Mouse (Mus musculus): ENCODE measurements around the gene Gm11555. TPM values are rescaled to one million over a fixed set of nuclear protein-coding genes. Genes with fewer than 3 reads are reported as not detected.

Gene Gm11555
- polyA plus RNA-seq, 1 experiment = not detected

DNA sequence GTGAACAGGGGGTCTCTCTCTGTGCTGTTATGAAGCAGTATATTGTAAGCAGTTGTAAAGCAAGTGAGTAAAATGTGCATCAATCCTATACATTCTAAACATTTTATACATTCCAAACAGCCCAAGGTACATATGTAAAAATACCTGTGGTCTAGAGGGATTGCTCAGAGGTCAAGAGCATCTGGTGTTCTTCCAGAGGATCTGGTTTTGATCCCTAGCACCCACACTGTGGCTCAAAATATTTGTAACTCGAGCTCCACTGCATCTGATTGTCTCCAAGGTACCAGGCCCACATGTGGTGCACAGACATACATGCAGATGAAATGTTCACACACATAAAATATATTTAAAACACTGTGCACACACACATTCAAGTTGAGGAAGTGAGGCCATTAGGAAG, 9.1 kb downstream of the Gm11555 start:
- Histone ChIP-seq H3K36me3 (ENCODE audit: control insufficient read depth, insufficient read depth) (no peaks in the 10 kb centered on the region), H3K4me3 (ENCODE audit: insufficient read depth, poor library complexity, severe bottlenecking) (no peak overlapping the region), H3K79me2 (ENCODE audit: control insufficient read depth, insufficient read depth) (no peaks in the 10 kb centered on the region), H3ac (ENCODE audit: control insufficient read depth, insufficient read length, low read depth) (no peak overlapping the region), H3K79me3 (ENCODE audit: low read depth) (no peaks in the 10 kb centered on the region), H3K27me3 (ENCODE audit: control insufficient read depth, insufficient read depth, insufficient read length) (no peaks in the 10 kb centered on the region)
- TF ChIP-seq MYOG (IDR thresholded peaks at IDR 0.05; ENCODE audit: control insufficient read depth, extremely low read depth, insufficient read length) = no peak
- no peak for TF ChIP-seq USF1 (IDR thresholded peaks at IDR 0.05; ENCODE audit: low read depth)
- no peak for TF ChIP-seq FOSL1 (IDR thresholded peaks at IDR 0.05; ENCODE audit: insufficient read depth, low read length, poor library complexity, severe bottlenecking)
- TF ChIP-seq CTCF (IDR thresholded peaks at IDR 0.05; ENCODE audit: control insufficient read depth, insufficient read depth, insufficient read length) = no peak
- TF ChIP-seq MAX (IDR thresholded peaks at IDR 0.05) = no peak
- TF ChIP-seq MYOD1 (IDR thresholded peaks at IDR 0.05; ENCODE audit: control insufficient read depth, insufficient read length, low read depth) = no peak
- TF ChIP-seq CEBPB (IDR thresholded peaks at IDR 0.05; ENCODE audit: low read depth) = no peak

DNA sequence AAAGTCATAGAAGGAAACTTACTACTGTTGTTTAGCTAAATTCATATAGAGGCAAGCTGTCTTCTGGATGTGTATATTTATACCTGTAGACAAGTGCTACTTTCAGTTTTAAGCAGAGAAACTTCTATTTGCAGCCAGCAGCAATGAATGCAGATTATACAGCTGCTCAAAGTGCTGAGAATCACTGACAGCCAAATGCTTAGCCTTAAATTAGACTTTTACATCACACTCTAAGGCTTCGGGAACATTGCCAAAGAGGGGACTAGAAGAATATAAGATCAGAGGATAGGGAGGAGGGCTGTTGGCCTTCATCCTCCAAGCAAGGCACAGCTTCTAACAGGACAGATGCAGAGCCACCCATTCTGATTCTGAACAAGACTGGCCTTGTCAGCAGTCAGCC, 12.9 kb downstream of the Gm11555 start:
- H3K79me3 ChIP-seq (ENCODE audit: low read depth) = no peaks in the 10 kb centered on the region
- no peak for TF ChIP-seq CTCF (IDR thresholded peaks at IDR 0.05; ENCODE audit: control insufficient read depth, insufficient read depth, insufficient read length)
- no peak for TF ChIP-seq MYOD1 (IDR thresholded peaks at IDR 0.05; ENCODE audit: control insufficient read depth, insufficient read length, low read depth)
- TF ChIP-seq MYOG (IDR thresholded peaks at IDR 0.05; ENCODE audit: control insufficient read depth, extremely low read depth, insufficient read length) = no peak
- TF ChIP-seq CEBPB (IDR thresholded peaks at IDR 0.05; ENCODE audit: low read depth) = no peak
- no peak for TF ChIP-seq USF1 (IDR thresholded peaks at IDR 0.05; ENCODE audit: low read depth)
- TF ChIP-seq FOSL1 (IDR thresholded peaks at IDR 0.05; ENCODE audit: insufficient read depth, low read length, poor library complexity, severe bottlenecking) = no peak
- TF ChIP-seq MAX (IDR thresholded peaks at IDR 0.05) = no peak
- H3K36me3 ChIP-seq (ENCODE audit: control insufficient read depth, insufficient read depth) = no peaks in the 10 kb centered on the region
- no peak overlapping the region for H3ac ChIP-seq (ENCODE audit: control insufficient read depth, insufficient read length, low read depth)
- no peaks in the 10 kb centered on the region for H3K79me2 ChIP-seq (ENCODE audit: control insufficient read depth, insufficient read depth)
- H3K27me3 ChIP-seq (ENCODE audit: control insufficient read depth, insufficient read depth, insufficient read length) = no peaks in the 10 kb centered on the region
- H3K4me3 ChIP-seq (ENCODE audit: insufficient read depth, poor library complexity, severe bottlenecking) = no peak overlapping the region

DNA sequence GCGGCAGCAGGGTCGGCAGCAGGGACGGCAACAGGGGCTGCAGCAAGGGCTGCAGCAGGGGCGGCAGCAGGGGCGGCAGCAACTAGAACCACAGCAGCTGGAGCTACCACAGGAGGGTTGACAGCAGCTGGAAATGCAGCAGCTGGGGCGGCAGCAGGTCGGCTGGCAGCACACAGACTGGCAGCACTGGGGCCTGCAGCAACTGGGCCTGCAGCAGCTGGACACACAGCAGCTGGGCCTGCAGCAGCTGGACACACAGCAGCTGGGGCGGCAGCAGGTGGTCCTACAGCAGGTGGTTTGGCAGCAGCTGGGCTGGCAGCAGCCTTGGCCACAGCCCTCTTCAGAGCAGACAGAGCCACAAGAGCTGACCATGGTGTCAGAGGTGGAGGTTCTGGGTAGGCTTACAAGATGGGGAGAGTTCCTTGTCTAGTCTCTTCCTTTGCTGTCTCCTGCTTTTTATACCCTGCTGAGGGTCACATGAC, 15.3 kb downstream of the Gm11555 start, which contains the start of gene Krtap4-2:
Gene Krtap4-2, minus strand, starts transcription at position 432 of the 482 bp plus-strand sequence.
- no peaks in the 10 kb centered on the region for H3K79me3 ChIP-seq (ENCODE audit: low read depth)
- no peaks in the 10 kb centered on the region for H3K36me3 ChIP-seq (ENCODE audit: control insufficient read depth, insufficient read depth)

DNA sequence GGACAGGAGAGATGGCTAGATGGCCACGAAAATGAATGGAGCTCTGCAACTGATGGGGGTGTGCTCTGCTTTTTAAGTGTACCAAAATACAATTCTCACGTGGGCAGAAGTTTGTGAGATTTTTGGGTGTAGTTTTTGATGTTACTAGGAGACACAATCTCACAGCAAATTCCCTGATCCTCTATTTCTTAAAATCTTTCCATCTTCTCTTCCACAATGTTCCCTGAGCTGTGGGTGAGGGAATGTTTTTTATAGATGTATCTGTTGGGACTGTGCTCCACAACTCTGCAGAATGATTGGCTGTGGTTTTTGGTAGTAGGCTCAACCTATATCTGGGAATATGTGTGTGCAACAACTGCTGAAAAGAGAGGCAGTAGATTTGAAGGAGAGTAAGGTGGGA, 16.7 kb downstream of the Gm11555 start:
- H3K79me2 ChIP-seq (ENCODE audit: control insufficient read depth, insufficient read depth) = no peaks in the 10 kb centered on the region
- no peaks in the 10 kb centered on the region for H3K36me3 ChIP-seq (ENCODE audit: control insufficient read depth, insufficient read depth)
- TF ChIP-seq USF1 (IDR thresholded peaks at IDR 0.05; ENCODE audit: low read depth) (no peak), CEBPB (IDR thresholded peaks at IDR 0.05; ENCODE audit: low read depth) (no peak), MAX (IDR thresholded peaks at IDR 0.05) (no peak), MYOG (IDR thresholded peaks at IDR 0.05; ENCODE audit: control insufficient read depth, extremely low read depth, insufficient read length) (no peak), CTCF (IDR thresholded peaks at IDR 0.05; ENCODE audit: control insufficient read depth, insufficient read depth, insufficient read length) (no peak), MYOD1 (IDR thresholded peaks at IDR 0.05; ENCODE audit: control insufficient read depth, insufficient read length, low read depth) (no peak), FOSL1 (IDR thresholded peaks at IDR 0.05; ENCODE audit: insufficient read depth, low read length, poor library complexity, severe bottlenecking) (no peak)
- H3K79me3 ChIP-seq (ENCODE audit: low read depth) = no peaks in the 10 kb centered on the region
- no peaks in the 10 kb centered on the region for H3K27me3 ChIP-seq (ENCODE audit: control insufficient read depth, insufficient read depth, insufficient read length)
- no peak overlapping the region for H3ac ChIP-seq (ENCODE audit: control insufficient read depth, insufficient read length, low read depth)
- H3K4me3 ChIP-seq (ENCODE audit: insufficient read depth, poor library complexity, severe bottlenecking) = no peak overlapping the region

More for the DNA sequence above, 15.3 kb downstream of the Gm11555 start, which contains the start of gene Krtap4-2:
- no peak within 1 kb of the TSS for H3ac ChIP-seq (ENCODE audit: control insufficient read depth, insufficient read length, low read depth)
- no peaks in the 10 kb centered on the region for H3K79me2 ChIP-seq (ENCODE audit: control insufficient read depth, insufficient read depth)
- H3K4me3 ChIP-seq (ENCODE audit: insufficient read depth, poor library complexity, severe bottlenecking) = no peak within 1 kb of the TSS
- H3K27me3 ChIP-seq (ENCODE audit: control insufficient read depth, insufficient read depth, insufficient read length) = no peaks in the 10 kb centered on the region
- TF ChIP-seq FOSL1 (IDR thresholded peaks at IDR 0.05; ENCODE audit: insufficient read depth, low read length, poor library complexity, severe bottlenecking) (no peak), MAX (IDR thresholded peaks at IDR 0.05) (no peak), MYOG (IDR thresholded peaks at IDR 0.05; ENCODE audit: control insufficient read depth, extremely low read depth, insufficient read length) (no peak), CTCF (IDR thresholded peaks at IDR 0.05; ENCODE audit: control insufficient read depth, insufficient read depth, insufficient read length) (no peak), MYOD1 (IDR thresholded peaks at IDR 0.05; ENCODE audit: control insufficient read depth, insufficient read length, low read depth) (peak; percentile 85), USF1 (IDR thresholded peaks at IDR 0.05; ENCODE audit: low read depth) (no peak)

DNA sequence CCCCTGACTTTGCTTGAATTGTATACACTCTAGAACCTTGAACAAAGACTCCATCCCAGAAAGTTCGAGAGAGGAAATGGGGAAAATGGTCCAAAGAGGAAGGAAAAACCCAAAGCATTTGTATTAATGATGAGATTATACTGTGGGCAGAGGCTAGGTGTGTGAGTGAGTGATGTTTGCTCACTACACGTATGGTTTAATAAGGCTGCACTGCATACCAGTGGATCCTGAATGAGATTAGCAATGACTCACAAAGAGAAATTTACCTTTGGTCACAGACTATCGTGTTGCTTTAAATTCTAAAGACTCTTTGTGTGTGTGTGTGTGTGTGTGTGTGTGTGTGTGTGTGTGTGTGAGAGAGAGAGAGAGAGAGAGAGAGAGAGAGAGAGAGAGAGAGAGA, 19.1 kb downstream of the Gm11555 start:
- TF ChIP-seq CEBPB (IDR thresholded peaks at IDR 0.05; ENCODE audit: low read depth) = no peak
- Histone ChIP-seq H3K79me2 (ENCODE audit: control insufficient read depth, insufficient read depth) (no peaks in the 10 kb centered on the region), H3K79me3 (ENCODE audit: low read depth) (no peaks in the 10 kb centered on the region), H3K36me3 (ENCODE audit: control insufficient read depth, insufficient read depth) (no peaks in the 10 kb centered on the region), H3K4me3 (ENCODE audit: insufficient read depth, poor library complexity, severe bottlenecking) (no peak overlapping the region), H3ac (ENCODE audit: control insufficient read depth, insufficient read length, low read depth) (no peak overlapping the region), H3K27me3 (ENCODE audit: control insufficient read depth, insufficient read depth, insufficient read length) (no peaks in the 10 kb centered on the region)

DNA sequence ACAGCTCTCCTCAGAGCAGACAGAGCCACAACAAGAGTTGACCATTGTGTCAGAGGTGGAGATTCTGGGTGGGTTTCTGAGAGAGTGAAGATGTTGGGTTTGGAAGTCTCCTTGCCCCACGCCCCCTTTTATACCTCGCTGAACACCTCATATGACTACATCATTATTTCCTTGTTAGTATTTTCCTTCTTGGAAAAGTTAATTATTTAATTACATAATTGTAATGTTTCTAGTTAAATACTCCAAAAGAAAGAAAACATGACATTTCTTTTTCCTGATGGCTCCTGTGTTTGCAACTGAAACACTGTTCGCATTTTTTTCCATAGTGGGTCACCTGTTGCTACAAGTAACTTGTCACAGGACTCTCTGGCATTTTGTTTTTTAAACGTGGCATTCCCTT, 21.9 kb downstream of the Gm11555 start, which contains the start of gene Krtap4-1:
Gene Krtap4-1, minus strand, starts transcription at position 101 of the 400 bp plus-strand sequence.
- Histone ChIP-seq H3K79me3 (ENCODE audit: low read depth) (no peaks in the 10 kb centered on the region), H3K27me3 (ENCODE audit: control insufficient read depth, insufficient read depth, insufficient read length) (no peaks in the 10 kb centered on the region), H3K4me3 (ENCODE audit: insufficient read depth, poor library complexity, severe bottlenecking) (no peak within 1 kb of the TSS)

More for the DNA sequence above, 21.9 kb downstream of the Gm11555 start, which contains the start of gene Krtap4-1:
- Histone ChIP-seq H3K36me3 (ENCODE audit: control insufficient read depth, insufficient read depth) (no peaks in the 10 kb centered on the region), H3ac (ENCODE audit: control insufficient read depth, insufficient read length, low read depth) (no peak within 1 kb of the TSS), H3K79me2 (ENCODE audit: control insufficient read depth, insufficient read depth) (no peaks in the 10 kb centered on the region)
- no peak for TF ChIP-seq CTCF (IDR thresholded peaks at IDR 0.05; ENCODE audit: control insufficient read depth, insufficient read depth, insufficient read length)
- no peak for TF ChIP-seq MYOD1 (IDR thresholded peaks at IDR 0.05; ENCODE audit: control insufficient read depth, insufficient read length, low read depth)
- TF ChIP-seq CEBPB (IDR thresholded peaks at IDR 0.05; ENCODE audit: low read depth) = no peak
- no peak for TF ChIP-seq MYOG (IDR thresholded peaks at IDR 0.05; ENCODE audit: control insufficient read depth, extremely low read depth, insufficient read length)
- TF ChIP-seq USF1 (IDR thresholded peaks at IDR 0.05; ENCODE audit: low read depth) = no peak
- TF ChIP-seq FOSL1 (IDR thresholded peaks at IDR 0.05; ENCODE audit: insufficient read depth, low read length, poor library complexity, severe bottlenecking) = no peak

All from C2C12 (cell line).